Mouse (Mus musculus) hindbrain, embryonic 16.5 days (tissue): ENCODE results near the gene Gm17124. TPM values are rescaled to one million over a fixed set of nuclear protein-coding genes. Genes with fewer than 3 reads are reported as not detected.
"Not testable (repeated sequence)": the region's sequence is repeated elsewhere in the genome, so short reads cannot be mapped to it uniquely, and the experiment has no call there.

Experiments
- ATAC-seq: fragments of 200-750 bp; cut with Nextera tagmentation; 2 replicates; pipeline ENCODE4 v1.8.0; 2017; ENCODE audit warnings: moderate TSS enrichment, moderate library complexity
- H3K27ac ChIP-seq: fragments of 300-500 bp; sonication (generic); 2 replicates; pipeline ENCODE4 v1.5.1; 2014; ENCODE audit warnings: low read depth, mild to moderate bottlenecking, control low read depth, low read length, moderate library complexity
- H3K27me3 ChIP-seq: fragments of 300-500 bp; sonication (generic); replicated peaks from 2 replicates; pipeline ENCODE4 v1.6.1; 2014; ENCODE audit warnings: low read length; ENCODE audit not compliant: control insufficient read depth, insufficient read depth
- H3K36me3 ChIP-seq: fragments of 300-500 bp; sonication (generic); 2 replicates; pipeline ENCODE4 v1.6.1; 2014; ENCODE audit warnings: mild to moderate bottlenecking, low read length, moderate library complexity, mixed read lengths; ENCODE audit not compliant: control insufficient read depth, insufficient read depth
- H3K4me1 ChIP-seq: fragments of 300-500 bp; sonication (generic); 2 replicates; pipeline ENCODE4 v1.6.1; 2014; ENCODE audit warnings: low read depth, low read length; ENCODE audit not compliant: control insufficient read depth, insufficient read depth
- H3K4me2 ChIP-seq: fragments of 300-500 bp; sonication (generic); 2 replicates; pipeline ENCODE4 v1.6.1; 2014; ENCODE audit warnings: mild to moderate bottlenecking, low read length, control low read depth, moderate library complexity
- H3K4me3 ChIP-seq: fragments of 300-500 bp; sonication (generic); 2 replicates; pipeline ENCODE4 v1.5.1; 2014; ENCODE audit warnings: mild to moderate bottlenecking, low read length, control low read depth, moderate library complexity
- H3K9ac ChIP-seq: fragments of 300-500 bp; sonication (generic); 2 replicates; pipeline ENCODE4 v1.6.1; 2014; ENCODE audit warnings: low read depth, mild to moderate bottlenecking, control low read depth, low read length, moderate library complexity
- H3K9me3 ChIP-seq: fragments of 300-500 bp; sonication (generic); 2 replicates; pipeline ENCODE4 v1.6.1; 2014; ENCODE audit warnings: mild to moderate bottlenecking, low read length, moderate library complexity; ENCODE audit not compliant: control insufficient read depth
- WGBS: fragments of 180-500 bp; shearing (Covaris S2); extraction: QIAGEN DNeasy Blood & Tissue Kit; methylation state at CpG from one replicate; pipeline ENCODE4 v1.1.7; 2014; 5-methylcytosine and 5-hydroxymethylcytosine counted together
- microRNA-seq: library from miRNA; unstranded; fragments of <30 nt; microRNA quantifications from one replicate; pipeline ENCODE4, GENCODE M21; 2017
- polyA plus RNA-seq: library from polyadenylated mRNA; unstranded; fragments of >200 nt; fragmentation: Nextera tagmentation; extraction: Ambion mirVana; gene quantifications from 2 replicates; pipeline ENCODE4 v1.2.1, GENCODE M21; 2015

The Gm17124 gene
- not detected in 2 replicates for polyA plus RNA-seq

- H3K27ac ChIP-seq, H3K4me1 ChIP-seq, ATAC-seq, H3K4me3 ChIP-seq, H3K9ac ChIP-seq, H3K27me3 ChIP-seq, H3K4me2 ChIP-seq, H3K9me3 ChIP-seq, H3K36me3 ChIP-seq: not testable (repeated sequence)
- no CpG with 5 or more reads among the region's 3 CpGs for WGBS
Measured at GRCm38 (mm10) chr14:42599782-42600181, at the start of gene Gm17124. Gm17124 (minus strand) TSS chr14:42599882.

GRCm38 (mm10) chr14:42641817-42642216 lies 42.1 kb upstream of the Gm17124 start, which contains the start of gene Gm3633:
Gm3633 (minus strand) TSS chr14:42641917.
- WGBS = no CpG with 5 or more reads among the region's 2 CpGs
- H3K27ac ChIP-seq, H3K9me3 ChIP-seq, H3K4me2 ChIP-seq, H3K4me1 ChIP-seq, H3K36me3 ChIP-seq, ATAC-seq, H3K4me3 ChIP-seq, H3K27me3 ChIP-seq, H3K9ac ChIP-seq: not testable (repeated sequence)

Small RNAs within 50 kb of the gene (microRNA-seq; reads per million reads assigned to microRNA genes)
- not detected for gene Gm23620
- gene Gm25228 = not detected

Other genes with a start within 250 kb of the Gm17124 start
- gene Gm8005, start 160.2 kb downstream of the Gm17124 start, polyA plus RNA-seq = not detected in 2 replicates
- gene Gm8011, start 136.0 kb downstream of the Gm17124 start, polyA plus RNA-seq = not detected in 2 replicates
- gene Gm8020, start 97.5 kb downstream of the Gm17124 start, polyA plus RNA-seq = not detected in 2 replicates
- not detected in 2 replicates for gene Gm8024, start 75.6 kb downstream of the Gm17124 start, polyA plus RNA-seq
- not detected in 2 replicates for gene Gm3633, start 42.0 kb upstream of the Gm17124 start, polyA plus RNA-seq
- not detected in 2 replicates for gene Gm10378, start 56.1 kb upstream of the Gm17124 start, polyA plus RNA-seq
- not detected in 2 replicates for gene Gm3015, start 168.9 kb upstream of the Gm17124 start, polyA plus RNA-seq
- not detected in 2 replicates for gene Gm10377, start 198.1 kb upstream of the Gm17124 start, polyA plus RNA-seq